Mouse (Mus musculus) adrenal gland, postnatal 10 days (tissue): Measurements from ENCODE around the gene Cubn. TPM values are rescaled to one million over a fixed set of nuclear protein-coding genes. Genes with fewer than 3 reads are reported as not detected.

ENCODE experiments used
- DNase-seq: peaks from one replicate; pipeline ENCODE4 v3.0.0; 2021; ENCODE audit warnings: mixed read lengths
- total RNA-seq, 2 experiments: library from RNA; stranded (reverse); gene quantifications; 2 replicates each; pipeline ENCODE4 v1.2.3; 2021

The Cubn gene
- total RNA-seq, 2 experiments from 2014 or later: 0.48 to 0.58 TPM

- DNase-seq: no peak
Observed at GRCm38 (mm10) chr2:13234796-13235195, 256.8 kb downstream of the Cubn start.

GRCm38 (mm10) chr2:13233902-13234301, 257.7 kb downstream of the Cubn start:
- DNase-seq: no peak

GRCm38 (mm10) chr2:13233254-13233835, 258.3 kb downstream of the Cubn start:
- no peak for DNase-seq

GRCm38 (mm10) chr2:13232305-13232704, 259.3 kb downstream of the Cubn start:
- no peak for DNase-seq

- no peak for DNase-seq
Observed at GRCm38 (mm10) chr2:13229686-13230085, 261.9 kb downstream of the Cubn start.

Other genes starting within 250 kb of the Cubn start
- 10 to 100 TPM; 69.7 to 79.9 TPM for gene Rsu1, start 220.4 kb downstream of the Cubn start, total RNA-seq
- 1 to 10 TPM; 5.7 to 9.6 TPM for gene Trdmt1, start 52.9 kb upstream of the Cubn start, total RNA-seq
- 100 to 1,000 TPM; 595 to 607 TPM for gene Vim, start 82.1 kb upstream of the Cubn start, total RNA-seq